Mouse (Mus musculus) pancreas, adult 10 weeks (tissue): ENCODE measurements around the gene Zfp110. TPM values are rescaled to one million over a fixed set of nuclear protein-coding genes. Genes with fewer than 3 reads are reported as not detected.

ENCODE experiments used
- polyA plus RNA-seq: library from polyadenylated mRNA; stranded (reverse); fragments of 350-450 nt; fragmentation: Illumina TruSeq; extraction: RNeasy Lipid Tissue Mini Kit (QIAGEN cat#74804); gene quantifications from one replicate; pipeline ENCODE4 v1.2.3, GENCODE M21; 2015; ENCODE audit warnings: low read depth, low replicate concordance; ENCODE audit not compliant: insufficient read depth

Zfp110 gene
- 5.3 TPM for polyA plus RNA-seq

GRCm38 (mm10) chr7:12834162-12835120 lies at the start of gene Zfp110:
Zfp110 (plus strand) TSS chr7:12834761.

GRCm38 (mm10) chr7:12802866-12803726 lies 31.5 kb upstream of the Zfp110 start, which contains the start of gene Zscan18:
Zscan18 (minus strand) TSS chr7:12803635.

GRCm38 (mm10) chr7:12818521-12819295 lies 15.9 kb upstream of the Zfp110 start, which contains the start of gene Zfp329:
Zfp329 (minus strand) TSS chr7:12818858.

GRCm38 (mm10) chr7:12880911-12881660 lies 46.5 kb downstream of the Zfp110 start, which contains the start of gene Zfp128:
Zfp128 (plus strand) TSS chr7:12881177.

GRCm38 (mm10) chr7:12897655-12898410 lies 63.3 kb downstream of the Zfp110 start, which contains the start of gene Zscan22:
Zscan22 (plus strand) TSS chr7:12897815.

Other genes starting within 250 kb of the Zfp110 start
- gene Vmn2r53, start 226.0 kb upstream of the Zfp110 start, polyA plus RNA-seq, result not detected
- gene Vmn2r54, start 194.4 kb upstream of the Zfp110 start, polyA plus RNA-seq, result not detected
- gene Vmn2r55, start 149.8 kb upstream of the Zfp110 start, polyA plus RNA-seq, result not detected
- not detected for gene Vmn2r56, start 99.8 kb upstream of the Zfp110 start, polyA plus RNA-seq
- gene Zscan18, start 31.1 kb upstream of the Zfp110 start, polyA plus RNA-seq, result 0.89 TPM
- 2.6 TPM for gene Zfp329, start 15.9 kb upstream of the Zfp110 start, polyA plus RNA-seq
- gene Zfp128, start 46.4 kb downstream of the Zfp110 start, polyA plus RNA-seq, result 0.76 TPM
- 2.7 TPM for gene Zscan22, start 63.1 kb downstream of the Zfp110 start, polyA plus RNA-seq
- 479 TPM for gene Rps5, start 87.5 kb downstream of the Zfp110 start, polyA plus RNA-seq
- 0.24 TPM for gene Rnf225, start 92.7 kb downstream of the Zfp110 start, polyA plus RNA-seq
- gene Zfp324, start 131.1 kb downstream of the Zfp110 start, polyA plus RNA-seq, result 1.9 TPM
- gene Zfp446, start 143.1 kb downstream of the Zfp110 start, polyA plus RNA-seq, result 3.7 TPM
- gene Slc27a5, start 163.4 kb downstream of the Zfp110 start, polyA plus RNA-seq, result not detected
- gene Trim28, start 164.4 kb downstream of the Zfp110 start, polyA plus RNA-seq, result 77.9 TPM
- gene Zbtb45, start 175.3 kb downstream of the Zfp110 start, polyA plus RNA-seq, result 2.9 TPM
- gene Chmp2a, start 200.0 kb downstream of the Zfp110 start, polyA plus RNA-seq, result 58.7 TPM
- 35.3 TPM for gene Ube2m, start 203.5 kb downstream of the Zfp110 start, polyA plus RNA-seq
- gene Mzf1, start 220.0 kb downstream of the Zfp110 start, polyA plus RNA-seq, result 0.46 TPM